Mouse (Mus musculus) heart, embryonic 11.5 days (tissue): ENCODE measurements around the gene Phf8. TPM values are rescaled to one million over a fixed set of nuclear protein-coding genes. Genes with fewer than 3 reads are reported as not detected.

ENCODE experiments used
- polyA plus RNA-seq: library from polyadenylated mRNA; unstranded; fragments of >200 nt; fragmentation: Nextera tagmentation; extraction: Ambion mirVana; gene quantifications from 2 replicates; pipeline ENCODE4 v1.2.1, GENCODE M21; 2014

Gene Phf8
- polyA plus RNA-seq, 1 experiment from 2014 or later, result 13.3 TPM

Other genes with a start within 250 kb of the Phf8 start
- gene Fam120c, start 176.5 kb upstream of the Phf8 start, polyA plus RNA-seq, result 4.1 and 4.3 TPM in 2 replicates